Mouse (Mus musculus) midbrain, embryonic 14.5 days (tissue): ENCODE results near the gene March8. TPM values are rescaled to one million over a fixed set of nuclear protein-coding genes. Genes with fewer than 3 reads are reported as not detected.

Source experiments
- ATAC-seq: fragments of 200-750 bp; cut with Nextera tagmentation; 2 replicates; pipeline ENCODE4 v1.8.0; 2017; ENCODE audit warnings: moderate number of reproducible peaks, moderate library complexity; ENCODE audit not compliant: low FRiP score, low TSS enrichment
- DNase-seq: peaks from one replicate; pipeline ENCODE4 v3.0.0-alpha.2; 2015
- H3K27ac ChIP-seq: fragments of 300-500 bp; sonication (generic); replicated peaks from 2 replicates; pipeline ENCODE4 v1.5.1; 2014; ENCODE audit warnings: mild to moderate bottlenecking, low read depth, low read length, moderate library complexity
- H3K27me3 ChIP-seq: fragments of 300-500 bp; sonication (generic); 2 replicates; pipeline ENCODE4 v1.6.1; 2014; ENCODE audit warnings: low read length, control low read depth, mixed read lengths; ENCODE audit not compliant: control insufficient read depth, insufficient read depth
- H3K36me3 ChIP-seq: fragments of 300-500 bp; sonication (generic); 2 replicates; pipeline ENCODE4 v1.6.1; 2014; ENCODE audit warnings: low read length, control low read depth; ENCODE audit not compliant: control insufficient read depth, insufficient read depth
- H3K4me1 ChIP-seq: fragments of 300-500 bp; sonication (generic); 2 replicates; pipeline ENCODE4 v1.6.1; 2014; ENCODE audit warnings: mild to moderate bottlenecking, antibody characterized with exemption, low read length, control low read depth; ENCODE audit not compliant: control insufficient read depth, insufficient read depth
- H3K4me2 ChIP-seq: fragments of 300-500 bp; sonication (generic); 2 replicates; pipeline ENCODE4 v1.6.1; 2014; ENCODE audit warnings: mild to moderate bottlenecking, low read length, moderate library complexity
- H3K4me3 ChIP-seq: fragments of 300-500 bp; sonication (generic); replicated peaks from 2 replicates; pipeline ENCODE4 v1.5.1; 2014; ENCODE audit warnings: low read depth, low read length
- H3K9ac ChIP-seq: fragments of 300-500 bp; sonication (generic); replicated peaks from 2 replicates; pipeline ENCODE4 v1.6.1; 2014; ENCODE audit warnings: mild to moderate bottlenecking, low read length, moderate library complexity
- H3K9me3 ChIP-seq: fragments of 300-500 bp; sonication (generic); 2 replicates; pipeline ENCODE4 v1.6.1; 2016; ENCODE audit warnings: low read length, control low read depth, mixed read lengths; ENCODE audit not compliant: control insufficient read depth
- WGBS: fragments of 180-500 bp; shearing (Covaris S2); extraction: QIAGEN DNeasy Blood & Tissue Kit; methylation state at CpG from one replicate; pipeline ENCODE4 v1.1.7; 2014; 5-methylcytosine and 5-hydroxymethylcytosine counted together
- polyA plus RNA-seq: library from polyadenylated mRNA; unstranded; fragments of >200 nt; fragmentation: Nextera tagmentation; extraction: Ambion mirVana; gene quantifications from 2 replicates; pipeline ENCODE4 v1.2.1, GENCODE M21; 2014

Gene March8
- polyA plus RNA-seq, 1 experiment from 2014 or later, result 78.2 TPM

- Histone ChIP-seq H3K9ac (no peak overlapping the region), H3K36me3 (peaks cover 5% of the 10 kb centered on the region; the same call in 1 of the 2 replicates), H3K4me1 (peaks cover 14% of the 10 kb centered on the region), H3K27ac (no peak overlapping the region), H3K27me3 (no peaks in the 10 kb centered on the region), H3K9me3 (no peaks in the 10 kb centered on the region), H3K4me2 (no peak overlapping the region), H3K4me3 (no peak overlapping the region)
- ATAC-seq (no peak), DNase-seq (no peak)
- 57% methylated on average over 3 of the region's 3 CpGs for WGBS
Observed at GRCm38 (mm10) chr6:116380157-116380556, 42.3 kb downstream of the March8 start.

DNA sequence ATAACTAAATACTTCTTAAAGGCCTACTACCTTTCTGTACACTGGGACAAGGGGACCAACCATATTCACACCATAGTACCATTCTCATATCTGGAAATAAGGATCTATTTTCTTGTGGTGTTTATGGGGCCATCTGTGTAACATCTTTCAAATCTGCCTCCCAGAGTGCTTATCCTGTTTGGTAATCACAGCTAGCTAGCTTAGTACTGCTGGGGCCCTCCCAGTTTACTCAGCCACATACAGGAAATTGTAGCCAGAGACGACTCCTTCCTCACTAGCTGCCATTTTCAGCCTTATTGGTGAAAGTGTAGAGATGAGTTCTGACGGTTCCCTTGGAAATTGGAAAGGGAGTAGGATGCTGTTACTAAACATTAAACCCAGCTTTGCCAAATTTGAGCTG is 43.8 kb downstream of the March8 start:
- Histone ChIP-seq H3K36me3 (peaks cover 5% of the 10 kb centered on the region; the same call in 1 of the 2 replicates), H3K27me3 (no peaks in the 10 kb centered on the region), H3K9me3 (no peaks in the 10 kb centered on the region), H3K4me1 (peaks cover 27% of the 10 kb centered on the region), H3K9ac (no peak overlapping the region), H3K27ac (no peak overlapping the region), H3K4me2 (no peak overlapping the region), H3K4me3 (no peak overlapping the region)
- DNase-seq, result no peak
- no peak for ATAC-seq
- whole genome bisulfite sequencing, result 74% methylated on average over 2 of the region's 2 CpGs

- Histone ChIP-seq H3K27ac (peak overlapping the region; percentile 55), H3K9ac (no peak overlapping the region), H3K4me2 (peak overlapping the region; percentile 19), H3K36me3 (no peaks in the 10 kb centered on the region), H3K4me3 (no peak overlapping the region), H3K4me1 (peaks cover 27% of the 10 kb centered on the region), H3K27me3 (no peaks in the 10 kb centered on the region), H3K9me3 (no peaks in the 10 kb centered on the region)
- no peak; the same call in 1 of the 2 replicates for ATAC-seq
- WGBS, result 36% methylated on average over 10 of the region's 10 CpGs
- DNase-seq, result peak; percentile 71
Observed at GRCm38 (mm10) chr6:116383582-116383981, 45.8 kb downstream of the March8 start.

DNA sequence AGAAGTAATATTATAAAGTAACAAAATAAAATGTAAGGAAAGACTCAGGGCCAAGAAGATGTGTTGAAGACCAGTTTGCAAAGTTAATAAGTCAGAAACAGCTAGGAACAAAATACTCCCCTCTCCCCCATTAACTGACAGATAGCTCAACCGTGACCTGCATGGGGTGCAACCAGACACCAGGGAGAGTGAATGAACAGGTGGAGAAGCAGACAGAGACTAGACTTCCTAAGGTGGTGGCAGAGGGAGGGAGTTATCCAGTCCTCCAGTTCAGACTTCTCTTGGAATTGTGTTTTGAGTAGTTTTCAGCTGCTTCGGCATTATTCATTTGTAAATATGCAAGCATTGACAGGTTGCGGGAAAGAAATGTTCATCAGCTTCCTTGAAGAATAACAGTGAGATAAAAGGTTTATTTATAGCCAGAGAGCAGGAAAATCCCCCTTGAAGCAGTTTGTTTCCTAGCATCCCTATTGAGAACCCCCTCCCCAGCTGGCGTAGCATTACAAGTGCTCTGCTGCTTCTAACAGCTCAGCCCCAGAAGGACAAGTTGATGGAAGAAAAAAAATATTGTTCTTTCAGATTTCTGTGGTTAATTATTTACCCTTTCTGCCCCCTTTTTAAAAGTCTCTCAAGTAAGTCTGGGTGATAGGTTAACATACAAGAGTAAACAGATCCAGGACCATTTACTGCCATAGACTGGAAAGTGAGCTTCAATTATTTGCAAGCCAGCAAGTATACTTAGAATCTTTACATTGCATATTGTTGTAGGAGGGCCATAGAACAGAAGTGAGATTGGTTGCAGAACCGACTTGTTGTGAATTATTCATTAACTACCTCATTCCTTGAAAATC is 47.6 kb downstream of the March8 start:
- Histone ChIP-seq H3K36me3 (no peaks in the 10 kb centered on the region), H3K9me3 (no peaks in the 10 kb centered on the region), H3K9ac (peak overlapping the region; percentile 21; the same call in 1 of the 2 replicates), H3K4me3 (no peak overlapping the region), H3K27ac (peak overlapping the region; percentile 69), H3K4me1 (peaks cover 27% of the 10 kb centered on the region), H3K27me3 (no peaks in the 10 kb centered on the region), H3K4me2 (peak overlapping the region; percentile 37)
- DNase-seq (peak; percentile 31), ATAC-seq (no peak)
- 16% methylated on average over 5 of the region's 5 CpGs for WGBS

DNA sequence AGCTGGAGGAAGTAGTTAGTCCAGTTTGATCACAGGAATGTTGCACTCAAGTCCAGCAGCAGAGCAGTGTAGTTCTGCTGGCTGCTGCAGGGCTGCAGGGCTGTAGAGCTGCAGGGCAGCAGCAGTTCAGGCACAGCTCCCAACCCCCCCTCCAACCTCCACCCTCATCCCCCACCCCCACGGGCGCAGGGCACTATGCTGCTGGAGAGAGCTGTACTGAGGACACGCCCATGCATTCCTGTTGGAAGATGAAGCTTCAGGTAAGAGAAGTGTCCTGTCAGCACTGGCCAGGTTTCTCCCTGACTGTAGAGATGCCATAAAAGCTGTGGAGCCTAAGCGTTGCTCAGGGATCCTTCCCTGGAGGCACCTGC is 48.2 kb downstream of the March8 start:
- peak overlapping the region; percentile 69 for H3K27ac ChIP-seq
- H3K9ac ChIP-seq, result peak overlapping the region; percentile 21; the same call in 1 of the 2 replicates
- peaks cover 27% of the 10 kb centered on the region for H3K4me1 ChIP-seq
- WGBS, result 24% methylated on average over 4 of the region's 4 CpGs
- H3K27me3 ChIP-seq, result no peaks in the 10 kb centered on the region
- no peak overlapping the region for H3K4me3 ChIP-seq
- no peaks in the 10 kb centered on the region for H3K36me3 ChIP-seq
- H3K9me3 ChIP-seq, result no peaks in the 10 kb centered on the region
- DNase-seq, result peak; percentile 57
- peak overlapping the region; percentile 37 for H3K4me2 ChIP-seq
- peak; percentile 69; the same call in 1 of the 2 replicates for ATAC-seq

DNA sequence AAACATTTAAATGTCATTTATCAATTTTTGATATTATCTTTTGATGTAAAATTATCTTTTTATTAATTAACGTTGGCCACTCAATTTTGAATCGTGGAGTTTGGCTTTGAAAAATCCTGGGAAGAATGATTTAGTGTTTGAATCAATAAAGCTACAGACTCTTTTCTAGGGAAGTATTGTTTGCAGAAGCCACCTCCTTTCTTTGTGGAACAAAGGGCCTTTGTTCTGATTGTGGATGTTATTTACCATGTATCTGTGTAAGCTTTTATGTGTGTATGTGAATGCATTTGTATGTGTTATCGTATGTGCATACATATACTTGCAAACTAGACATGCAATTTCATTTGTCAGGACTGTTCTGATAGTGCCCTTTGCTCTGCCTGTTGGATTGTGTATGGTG is 48.7 kb downstream of the March8 start:
- H3K36me3 ChIP-seq, result no peaks in the 10 kb centered on the region
- H3K27ac ChIP-seq, result peak overlapping the region; percentile 69
- ATAC-seq, result no peak
- H3K9ac ChIP-seq, result peak overlapping the region; percentile 21; the same call in 1 of the 2 replicates
- DNase-seq, result peak; percentile 40
- no peaks in the 10 kb centered on the region for H3K27me3 ChIP-seq
- 41% methylated on average over 3 of the region's 3 CpGs for WGBS
- H3K4me2 ChIP-seq, result peak overlapping the region; percentile 37
- no peaks in the 10 kb centered on the region for H3K9me3 ChIP-seq
- no peak overlapping the region; the same call in 1 of the 2 replicates for H3K4me3 ChIP-seq
- peaks cover 27% of the 10 kb centered on the region for H3K4me1 ChIP-seq

DNA sequence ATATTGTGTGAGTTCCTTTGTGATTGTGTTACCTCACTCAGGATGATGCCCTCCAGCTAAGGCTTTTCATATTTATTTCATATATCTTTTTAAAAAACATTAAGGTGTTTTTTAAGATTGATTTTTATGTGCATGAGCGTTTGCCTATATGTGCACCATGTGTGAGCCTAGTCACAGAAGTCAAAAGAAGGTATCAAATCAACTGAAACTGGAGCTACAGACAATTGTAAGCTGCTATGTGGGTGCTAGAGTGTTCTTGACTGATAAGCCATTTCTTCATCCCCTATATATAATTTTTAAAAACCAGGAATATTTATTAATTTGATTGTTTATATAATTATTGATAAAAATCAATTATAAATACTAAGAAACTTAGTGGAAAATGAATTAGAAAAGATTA is 50.2 kb downstream of the March8 start:
- DNase-seq, result no peak
- 100% methylated on average over 1 of the region's 1 CpGs for WGBS
- Histone ChIP-seq H3K9me3 (no peaks in the 10 kb centered on the region), H3K9ac (no peak overlapping the region), H3K27ac (no peak overlapping the region), H3K4me2 (no peak overlapping the region), H3K4me3 (no peak overlapping the region), H3K36me3 (no peaks in the 10 kb centered on the region), H3K4me1 (peaks cover 24% of the 10 kb centered on the region), H3K27me3 (no peaks in the 10 kb centered on the region)
- ATAC-seq, result no peak

DNA sequence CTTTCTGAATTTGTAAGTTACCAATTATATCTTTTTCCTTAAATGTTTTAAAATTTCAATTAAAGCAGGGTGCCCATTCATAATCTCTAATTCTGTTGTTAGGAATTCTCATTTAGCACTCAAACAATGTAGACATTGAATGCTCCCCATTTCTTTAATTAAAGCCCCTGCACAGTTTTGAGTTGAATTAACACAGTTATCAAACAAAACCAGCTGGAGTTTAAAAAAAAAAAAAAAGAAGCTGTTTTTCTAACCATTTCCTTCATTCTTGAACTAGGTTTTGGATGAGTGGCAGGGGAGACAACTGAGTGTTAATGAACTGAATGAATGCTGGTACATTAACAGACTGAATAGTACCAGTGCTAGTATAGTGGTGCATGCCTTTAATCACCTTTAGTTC is 51.7 kb downstream of the March8 start:
- DNase-seq, result no peak

More for the DNA sequence above, 51.7 kb downstream of the March8 start:
- H3K27me3 ChIP-seq, result no peaks in the 10 kb centered on the region
- H3K9me3 ChIP-seq, result no peaks in the 10 kb centered on the region
- H3K9ac ChIP-seq, result no peak overlapping the region
- no peaks in the 10 kb centered on the region for H3K36me3 ChIP-seq
- peaks cover 13% of the 10 kb centered on the region for H3K4me1 ChIP-seq
- no peak for ATAC-seq
- H3K27ac ChIP-seq, result no peak overlapping the region
- no peak overlapping the region for H3K4me2 ChIP-seq
- H3K4me3 ChIP-seq, result no peak overlapping the region
